Mouse (Mus musculus) heart, postnatal 0 days (tissue): ENCODE data around the gene Ptgds.

Source experiments
- CTCF ChIP-seq: IDR thresholded peaks from 2 replicates; pipeline ENCODE4 v1.5.1; 2016; ENCODE audit warnings: antibody characterized with exemption, control low read depth, low read depth
- EP300 ChIP-seq: IDR thresholded peaks from 2 replicates; pipeline ENCODE4 v1.6.1; 2016; ENCODE audit warnings: antibody characterized with exemption, low read depth

DNA sequence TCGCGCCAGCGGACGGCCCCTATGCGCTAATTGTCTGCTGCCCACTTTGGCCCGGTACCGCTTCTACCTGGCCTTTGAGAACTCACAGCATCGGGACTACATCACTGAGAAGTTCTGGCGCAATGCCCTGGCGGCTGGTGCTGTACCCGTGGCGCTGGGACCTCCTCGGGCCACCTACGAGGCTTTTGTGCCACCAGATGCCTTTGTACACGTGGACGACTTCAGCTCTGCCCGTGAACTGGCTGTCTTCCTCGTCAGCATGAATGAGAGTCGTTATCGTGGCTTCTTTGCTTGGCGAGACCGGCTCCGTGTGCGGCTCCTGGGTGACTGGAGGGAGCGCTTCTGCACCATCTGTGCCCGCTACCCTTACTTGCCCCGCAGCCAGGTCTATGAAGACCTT is 44.4 kb downstream of the Ptgds start:
- no peak for TF ChIP-seq CTCF
- TF ChIP-seq EP300: no peak
